In the genomic region with DNA sequence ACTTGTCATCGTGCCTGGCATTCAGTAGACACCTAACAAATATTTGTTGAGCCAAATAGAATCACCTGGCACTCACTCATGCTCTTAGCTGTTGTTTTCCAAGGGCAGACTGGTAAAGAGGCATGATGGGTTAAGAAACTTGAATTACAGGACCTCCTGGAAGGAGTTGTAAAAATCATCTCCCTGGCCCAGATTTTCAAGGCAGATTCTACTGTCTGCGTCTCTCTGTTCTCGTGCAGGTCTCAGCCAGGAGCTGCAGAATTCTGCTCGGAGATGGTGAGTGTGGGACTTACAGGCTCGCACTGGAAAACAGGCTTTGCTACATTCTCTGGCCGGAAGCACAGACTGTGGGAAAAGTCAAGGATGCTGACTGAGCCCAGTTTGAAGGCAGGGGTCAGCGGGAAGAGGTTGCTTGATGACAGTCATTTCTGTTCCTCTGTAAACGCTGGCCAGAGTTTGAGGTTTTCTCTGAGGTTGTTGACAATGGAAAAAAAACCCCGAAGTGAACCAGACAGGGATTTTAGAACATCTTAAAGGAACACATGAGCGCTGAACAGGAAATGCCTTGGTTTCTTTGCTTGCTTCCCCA, we compare ENCODE assay signal across 13 mouse cellular contexts. TPM values are rescaled to one million over a fixed set of nuclear protein-coding genes. Genes with fewer than 3 reads are reported as not detected.
DNase-seq lines count a peak whose midpoint lies in the region; ATAC-seq and TF ChIP-seq lines count a peak whose summit lies in the region.
"Had no signal": no experiment of that assay in that cellular context is flagged by ENCODE, and none has a peak within 500 bp of the region (broad histone marks: within the 10 kb centered on the region; RNA-seq: fewer than 3 reads in every experiment).

No protein-coding gene starts in this region.

- H3K79me2 ChIP-seq in liver, adult 2 months (ENCODE audit: control insufficient read depth, insufficient read depth, low read length) = no peaks in the 10 kb centered on the region

- no peaks in the 10 kb centered on the region for H3K36me3 ChIP-seq in liver, adult 2 months (ENCODE audit: control insufficient read depth, insufficient read depth, low read length)
- H3K36me3 ChIP-seq in liver, postnatal 0 days (replicated peaks; ENCODE audit: insufficient read depth, low read length) = no peaks in the 10 kb centered on the region
- H3K36me3 ChIP-seq: midbrain, embryonic 10.5 days had no signal

- WGBS in liver, adult 2 months = 18% methylated on average over 10 of the region's 10 CpGs
- 13% methylated on average over 10 of the region's 10 CpGs for WGBS in liver, postnatal 0 days (ENCODE audit: insufficient replicate concordance)

- H3K9me3 ChIP-seq in liver, postnatal 0 days (ENCODE audit: low read length) = no peaks in the 10 kb centered on the region
- H3K9me3 ChIP-seq: midbrain, embryonic 10.5 days had no signal

- no peak for TF ChIP-seq EP300 in liver, postnatal 0 days (IDR thresholded peaks at IDR 0.05; ENCODE audit: low read depth)

- H3K4me1 ChIP-seq in liver, adult 2 months (ENCODE audit: control insufficient read depth, insufficient read depth, low read length) = no peaks in the 10 kb centered on the region; the same call in 1 of the 2 replicates
- no peaks in the 10 kb centered on the region for H3K4me1 ChIP-seq in liver, postnatal 0 days (ENCODE audit: insufficient read depth)
- H3K4me1 ChIP-seq in brown adipose tissue, adult 24 weeks (ENCODE audit: control insufficient read depth, insufficient read depth, insufficient read length, low read length) = no peaks in the 10 kb centered on the region; the same call in 1 of the 2 replicates

- TF ChIP-seq POLR2A in liver, adult 2 months (IDR thresholded peaks at IDR 0.05; ENCODE audit: extremely low read depth, insufficient read depth, low read length) = no peak

- no peak overlapping the region for H3K4me2 ChIP-seq in liver, postnatal 0 days (ENCODE audit: low read depth, low read length)

- DNase-seq in gastrocnemius, adult 2 months = no peak
- no peak for DNase-seq in gastrocnemius, postnatal 25 days
- peak; percentile 8 for DNase-seq in liver, adult 2 months (ENCODE audit: extremely low read depth, low read depth, low spot score)
- DNase-seq in liver, postnatal 0 days = no peak
- peak; percentile 31 to 57 for DNase-seq in lung, postnatal 4 days
- DNase-seq in cerebellum, postnatal 4 days (ENCODE audit: low spot score in 2 of 2) = no peak
- DNase-seq in spleen, postnatal 10 days (ENCODE audit: low spot score in 2 of 2) = no peak
- DNase-seq: B cell, adult 2 months had no signal

- H3K4me3 ChIP-seq in gastrocnemius, adult 2 months = no peak overlapping the region
- no peak overlapping the region for H3K4me3 ChIP-seq in liver, adult 2 months (ENCODE audit: insufficient read depth, low read depth, low read length)
- no peak overlapping the region for H3K4me3 ChIP-seq in liver, postnatal 0 days (ENCODE audit: low read depth, low read length)
- no peak overlapping the region for H3K4me3 ChIP-seq in brown adipose tissue, adult 24 weeks (ENCODE audit: insufficient read depth, low read depth, low read length)
- H3K4me3 ChIP-seq: midbrain, embryonic 10.5 days had no signal

- H3K27me3 ChIP-seq in liver, adult 2 months (ENCODE audit: control insufficient read depth, insufficient read depth, low read length) = 0 out of 2 replicates have a peak, but pooled peaks cover 4% of the 10 kb centered on the region
- peaks cover 24% of the 10 kb centered on the region for H3K27me3 ChIP-seq in liver, postnatal 0 days (ENCODE audit: insufficient read depth, low read length)

- H3K27ac ChIP-seq in gastrocnemius, adult 2 months = peak overlapping the region; percentile 20; the same call in 1 of the 2 replicates
- H3K27ac ChIP-seq in liver, adult 2 months (replicated peaks; ENCODE audit: insufficient read depth, low read depth, low read length) = no peak overlapping the region
- no peak overlapping the region for H3K27ac ChIP-seq in liver, postnatal 0 days (ENCODE audit: low read depth)
- H3K27ac ChIP-seq in brown adipose tissue, adult 24 weeks (replicated peaks; ENCODE audit: low read depth, low read length) = peak overlapping the region; percentile 41; the same call in 1 of the 2 replicates
- H3K27ac ChIP-seq: midbrain, embryonic 10.5 days had no signal

- intact Hi-C loops in gastrocnemius, adult 2 months (cut with DNase I) = no loop called here

- ATAC-seq in liver, postnatal 0 days = no peak

- no peak for TF ChIP-seq CTCF in gastrocnemius, adult 2 months (IDR thresholded peaks at IDR 0.05)
- TF ChIP-seq CTCF in liver, adult 2 months (IDR thresholded peaks at IDR 0.05; ENCODE audit: low read depth, low read length) = no peak
- no peak for TF ChIP-seq CTCF in liver, postnatal 0 days (IDR thresholded peaks at IDR 0.05; ENCODE audit: low read depth)

- no peak overlapping the region for H3K9ac ChIP-seq in liver, adult 2 months (ENCODE audit: low read depth, low read length)
- H3K9ac ChIP-seq in liver, postnatal 0 days (replicated peaks) = no peak overlapping the region

RNA-seq across cellular contexts. Expression of gene Hoxb1, which starts 38.6 kb away (rescaled TPM):
- not detected for total RNA-seq in gastrocnemius, adult 2 months (2021)
- total RNA-seq in gastrocnemius, postnatal 25 days (2021) = not detected
- total RNA-seq in liver, adult 2 months (2014; rRNA removed) = not detected in 2 replicates
- not detected in 2 replicates for polyA plus RNA-seq in liver, adult 2 months (2012; rRNA removed)
- not detected in 2 replicates for polyA plus RNA-seq in liver, postnatal 0 days (2015; fragmentation: Nextera tagmentation; extraction: Ambion mirVana)
- not detected in 2 replicates for polyA plus RNA-seq in brown adipose tissue, adult 24 weeks (2012; ENCODE audit: insufficient read depth, insufficient read length, missing spikeins)
- total RNA-seq: hematopoietic stem cell, adult 5-6 weeks; left cerebral cortex, postnatal 14 days had no signal
- polyA plus RNA-seq: frontal cortex, adult 2 months had no signal

RNA-seq across cellular contexts. Expression of gene Hoxb2, which starts 53.8 kb away (rescaled TPM):
- under 1 TPM; 0.15 to 0.20 TPM for total RNA-seq in gastrocnemius, adult 2 months (2021)
- total RNA-seq in gastrocnemius, postnatal 25 days (2021) = under 1 TPM; 0.15 to 0.24 TPM
- total RNA-seq in liver, adult 2 months (2014; rRNA removed) = 0.46 and 0.60 TPM in 2 replicates
- polyA plus RNA-seq in liver, adult 2 months (2012; rRNA removed) = 0.98 and 1.3 TPM in 2 replicates
- 0.67 and 1.1 TPM in 2 replicates for polyA plus RNA-seq in liver, postnatal 0 days (2015; fragmentation: Nextera tagmentation; extraction: Ambion mirVana)
- polyA plus RNA-seq in brown adipose tissue, adult 24 weeks (2012; ENCODE audit: insufficient read depth, insufficient read length, missing spikeins) = 3.2 and 3.7 TPM in 2 replicates
- total RNA-seq: left cerebral cortex, postnatal 14 days had no signal
- polyA plus RNA-seq: frontal cortex, adult 2 months had no signal

Comparison
In these comparisons a context has a peak if more than half of its experiments do, and no peak if none do; other contexts are left out.
1. DNase-seq: peak in liver, adult 2 months (single experiment) and lung, postnatal 4 days (2 of 2); none in gastrocnemius, adult 2 months (single experiment), gastrocnemius, postnatal 25 days (single experiment), liver, postnatal 0 days (single experiment), cerebellum, postnatal 4 days (0 of 2) and spleen, postnatal 10 days (0 of 2).
2. H3K27ac ChIP-seq: peak in gastrocnemius, adult 2 months (single experiment) and brown adipose tissue, adult 24 weeks (single experiment); none in liver, adult 2 months (single experiment) and liver, postnatal 0 days (single experiment).